Mouse (Mus musculus): ENCODE results near the gene Plekhg1. TPM values are rescaled to one million over a fixed set of nuclear protein-coding genes. Genes with fewer than 3 reads are reported as not detected.

Plekhg1 gene
- 4.9 and 6.1 TPM in 2 replicates for polyA plus RNA-seq (2015; fragmentation: Nextera tagmentation; extraction: Ambion mirVana)

DNA sequence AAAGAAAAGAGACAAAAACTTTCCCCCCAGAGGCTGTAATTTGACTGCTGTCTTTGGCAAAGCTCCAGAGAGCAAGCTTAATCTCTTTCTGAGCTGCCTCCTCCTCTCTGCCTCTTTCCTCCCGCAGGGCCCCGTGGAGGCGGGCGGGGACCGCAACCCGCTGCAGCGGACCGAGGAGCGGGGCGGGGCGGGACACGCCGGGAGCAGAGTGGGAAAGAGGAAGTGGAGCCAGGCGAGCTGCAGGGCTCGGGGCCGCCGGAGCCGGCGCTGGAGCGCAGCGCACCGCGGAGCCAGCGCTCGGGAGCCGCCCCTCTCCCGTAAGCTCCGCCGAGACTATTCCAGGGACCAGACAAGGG lies at the start of gene Plekhg1:
Gene Plekhg1 (plus strand): TSS at position 217 of the 356 bp plus-strand sequence.

GRCm38 (mm10) chr10:3972981-3973588 lies 232.9 kb downstream of the Plekhg1 start, which contains the start of gene Mthfd1l:
Gene Mthfd1l, plus strand, starts transcription at chr10:3973118.

Other genes starting within 250 kb of the Plekhg1 start
- gene Iyd, start 200.1 kb upstream of the Plekhg1 start, polyA plus RNA-seq (2015; fragmentation: Nextera tagmentation; extraction: Ambion mirVana) = 0.39 and 0.52 TPM in 2 replicates
- gene Mthfd1l, start 232.8 kb downstream of the Plekhg1 start, polyA plus RNA-seq (2015; fragmentation: Nextera tagmentation; extraction: Ambion mirVana) = 9.1 and 11.3 TPM in 2 replicates

All from urinary bladder, postnatal 0 days (tissue).